Comparison of ENCODE assay signal across 9 mouse cellular contexts in the genomic region with DNA sequence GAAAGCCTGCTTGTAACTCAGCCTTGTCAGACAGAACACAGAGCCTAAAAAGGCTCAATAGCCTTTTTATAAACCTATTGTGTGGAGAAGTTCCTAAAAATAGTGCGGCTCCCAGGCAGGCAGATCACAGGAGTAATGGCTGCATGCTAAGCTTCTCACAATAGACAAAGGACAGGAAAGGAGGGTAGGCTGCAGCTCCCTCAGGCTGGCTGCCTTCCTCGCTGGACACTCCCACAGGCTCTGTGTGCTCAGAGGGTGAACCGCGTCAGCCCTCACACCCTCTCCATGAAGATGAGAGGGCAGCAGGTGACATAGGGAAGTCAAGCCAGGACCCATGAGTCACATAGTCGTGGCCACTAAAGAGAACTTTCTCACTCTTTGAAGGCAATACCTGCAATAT. TPM values are rescaled to one million over a fixed set of nuclear protein-coding genes. Genes with fewer than 3 reads are reported as not detected.
DNase-seq lines count a peak whose midpoint lies in the region; ATAC-seq and TF ChIP-seq lines count a peak whose summit lies in the region.
"Had no signal": no experiment of that assay in that cellular context is flagged by ENCODE, and none has a peak within 500 bp of the region (broad histone marks: within the 10 kb centered on the region; RNA-seq: fewer than 3 reads in every experiment).

No protein-coding gene starts in this region.

- H3K27me3 ChIP-seq in kidney, embryonic 15.5 days, result no peaks in the 10 kb centered on the region
- H3K27me3 ChIP-seq in forebrain, embryonic 14.5 days (replicated peaks; ENCODE audit: control insufficient read depth, insufficient read depth, low read length), result no peaks in the 10 kb centered on the region
- no peaks in the 10 kb centered on the region for H3K27me3 ChIP-seq in intestine, embryonic 14.5 days (replicated peaks; ENCODE audit: control insufficient read depth, insufficient read depth, low read length)
- no peaks in the 10 kb centered on the region for H3K27me3 ChIP-seq in midbrain, postnatal 0 days (ENCODE audit: insufficient read depth, low read length)
- H3K27me3 ChIP-seq: liver, embryonic 12.5 days had no signal

- no peaks in the 10 kb centered on the region for H3K9me3 ChIP-seq in kidney, embryonic 15.5 days (replicated peaks)
- H3K9me3 ChIP-seq in forebrain, embryonic 14.5 days (replicated peaks; ENCODE audit: control insufficient read depth, low read length), result no peaks in the 10 kb centered on the region
- H3K9me3 ChIP-seq in intestine, embryonic 14.5 days (ENCODE audit: control insufficient read depth, low read length), result no peaks in the 10 kb centered on the region
- no peaks in the 10 kb centered on the region for H3K9me3 ChIP-seq in midbrain, postnatal 0 days (ENCODE audit: low read length)
- H3K9me3 ChIP-seq: liver, embryonic 12.5 days had no signal

- no peak overlapping the region for H3K4me2 ChIP-seq in kidney, embryonic 15.5 days
- no peak overlapping the region for H3K4me2 ChIP-seq in forebrain, embryonic 14.5 days (ENCODE audit: low read length)
- H3K4me2 ChIP-seq in intestine, embryonic 14.5 days (ENCODE audit: low read length), result no peak overlapping the region
- H3K4me2 ChIP-seq in midbrain, postnatal 0 days (ENCODE audit: low read depth, low read length, poor library complexity, severe bottlenecking), result no peak overlapping the region
- H3K4me2 ChIP-seq: liver, embryonic 12.5 days had no signal

- peaks cover 71% of the 10 kb centered on the region for H3K4me1 ChIP-seq in kidney, embryonic 15.5 days
- peaks cover 39% of the 10 kb centered on the region for H3K4me1 ChIP-seq in forebrain, embryonic 14.5 days (ENCODE audit: control insufficient read depth, insufficient read depth, low read length)
- H3K4me1 ChIP-seq in intestine, embryonic 14.5 days (replicated peaks; ENCODE audit: control insufficient read depth, insufficient read depth, low read length), result peaks cover 30% of the 10 kb centered on the region
- H3K4me1 ChIP-seq in midbrain, postnatal 0 days (ENCODE audit: insufficient read depth, low read length), result peaks cover 14% of the 10 kb centered on the region

- H3K4me3 ChIP-seq in kidney, embryonic 15.5 days (replicated peaks), result no peak overlapping the region
- H3K4me3 ChIP-seq in forebrain, embryonic 14.5 days (ENCODE audit: low read depth, low read length), result no peak overlapping the region
- H3K4me3 ChIP-seq in intestine, embryonic 14.5 days (ENCODE audit: low read depth, low read length), result no peak overlapping the region
- H3K4me3 ChIP-seq in midbrain, postnatal 0 days (ENCODE audit: low read depth, low read length), result no peak overlapping the region
- H3K4me3 ChIP-seq: liver, embryonic 12.5 days had no signal

- 15% methylated on average over 5 of the region's 5 CpGs for WGBS in kidney, embryonic 15.5 days
- 7% methylated on average over 5 of the region's 5 CpGs for WGBS in forebrain, embryonic 14.5 days
- WGBS in intestine, embryonic 14.5 days, result 32% methylated on average over 5 of the region's 5 CpGs
- WGBS in midbrain, postnatal 0 days, result 22% methylated on average over 5 of the region's 5 CpGs

- ATAC-seq in kidney, embryonic 15.5 days (replicated peaks; ENCODE audit: low FRiP score), result 0 out of 2 replicates have a peak, but pooled peaks have one; percentile 47
- peak; percentile 38; the same call in 1 of the 2 replicates for ATAC-seq in forebrain, embryonic 14.5 days
- no peak for ATAC-seq in intestine, embryonic 14.5 days (replicated peaks; ENCODE audit: low FRiP score, low TSS enrichment, low read depth)
- no peak for ATAC-seq in midbrain, postnatal 0 days (ENCODE audit: low FRiP score)
- ATAC-seq: liver, embryonic 12.5 days had no signal

- no peak overlapping the region for H3K9ac ChIP-seq in kidney, embryonic 15.5 days
- H3K9ac ChIP-seq in forebrain, embryonic 14.5 days (ENCODE audit: low read length), result peak overlapping the region; percentile 9; the same call in 1 of the 2 replicates
- H3K9ac ChIP-seq in intestine, embryonic 14.5 days (ENCODE audit: low read length), result no peak overlapping the region
- no peak overlapping the region for H3K9ac ChIP-seq in midbrain, postnatal 0 days (replicated peaks; ENCODE audit: low read length, poor library complexity, severe bottlenecking)
- H3K9ac ChIP-seq: liver, embryonic 12.5 days had no signal

- peak overlapping the region; percentile 60 for H3K27ac ChIP-seq in kidney, embryonic 15.5 days
- H3K27ac ChIP-seq in forebrain, embryonic 14.5 days (ENCODE audit: low read depth, low read length), result peak overlapping the region; percentile 56
- peak overlapping the region; percentile 58; the same call in 1 of the 2 replicates for H3K27ac ChIP-seq in intestine, embryonic 14.5 days (ENCODE audit: low read depth)
- H3K27ac ChIP-seq in midbrain, postnatal 0 days (ENCODE audit: low read depth, low read length), result 0 out of 2 replicates have a peak overlapping the region, but pooled peaks have one; percentile 59
- H3K27ac ChIP-seq: liver, embryonic 12.5 days had no signal

- DNase-seq in kidney, adult 18-20 months, result no peak
- DNase-seq in forebrain, embryonic 14.5 days (ENCODE audit: low spot score), result peak; percentile 57
- no peak for DNase-seq in intestine, embryonic 14.5 days (ENCODE audit: low spot score)
- no peak for DNase-seq in midbrain, postnatal 0 days (ENCODE audit: low spot score)
- no peak for DNase-seq in right cerebral cortex, adult 2 months (ENCODE audit: low spot score in 2 of 2)
- no peak for DNase-seq in adrenal gland, postnatal 14 days
- no peak for DNase-seq in cerebellum, postnatal 14 days

- no peaks in the 10 kb centered on the region for H3K36me3 ChIP-seq in kidney, embryonic 15.5 days
- no peaks in the 10 kb centered on the region for H3K36me3 ChIP-seq in forebrain, embryonic 14.5 days (ENCODE audit: control insufficient read depth, insufficient read depth, low read length)
- no peaks in the 10 kb centered on the region for H3K36me3 ChIP-seq in intestine, embryonic 14.5 days (ENCODE audit: control insufficient read depth, insufficient read depth, low read length)
- no peaks in the 10 kb centered on the region for H3K36me3 ChIP-seq in midbrain, postnatal 0 days (ENCODE audit: insufficient read depth, low read length)
- H3K36me3 ChIP-seq: liver, embryonic 12.5 days had no signal

- TF ChIP-seq CTCF in midbrain, postnatal 0 days (IDR thresholded peaks at IDR 0.05), result no peak

RNA-seq across cellular contexts. Expression of a gene that starts 55.7 kb away (rescaled TPM):
- 16.9 and 17.4 TPM in 2 replicates for polyA plus RNA-seq in kidney, embryonic 15.5 days (2015; fragmentation: Nextera tagmentation; extraction: Ambion mirVana)
- 15.5 and 19.9 TPM in 2 replicates for polyA plus RNA-seq in forebrain, embryonic 14.5 days (2014; fragmentation: Nextera tagmentation; extraction: Ambion mirVana)
- polyA plus RNA-seq in intestine, embryonic 14.5 days (2014; fragmentation: Nextera tagmentation; extraction: Ambion mirVana), result 6.9 and 7.2 TPM in 2 replicates
- 52.6 and 53.7 TPM in 2 replicates for total RNA-seq in midbrain, postnatal 0 days (2014; rRNA removed)
- 8.8 and 10.1 TPM in 2 replicates for polyA plus RNA-seq in midbrain, postnatal 0 days (2015; fragmentation: Nextera tagmentation; extraction: Ambion mirVana)
- 36.6 and 37.9 TPM in 2 replicates for total RNA-seq in adrenal gland, postnatal 14 days (2021)

Comparison
In these comparisons a context has a peak if more than half of its experiments do, and no peak if none do; other contexts are left out.
1. ATAC-seq: peak in kidney, embryonic 15.5 days (single experiment) and forebrain, embryonic 14.5 days (single experiment); none in intestine, embryonic 14.5 days (single experiment) and midbrain, postnatal 0 days (single experiment).
2. Peak in every context shown above with its lines, with median percentiles within 50 percentile points of each other: H3K27ac ChIP-seq.